Mouse (Mus musculus) CD4-positive helper T cell, adult 2 months (primary cell): Measurements from ENCODE around the gene Gm5426.
"Not testable (repeated sequence)": the region's sequence is repeated elsewhere in the genome, so short reads cannot be mapped to it uniquely, and the experiment has no call there.

Experiments
- DNase-seq: peaks from one replicate; pipeline ENCODE4 v3.0.0-alpha.2; 2012; ENCODE audit warnings: low read depth, missing footprints, low spot score

The Gm5426 gene

DNA sequence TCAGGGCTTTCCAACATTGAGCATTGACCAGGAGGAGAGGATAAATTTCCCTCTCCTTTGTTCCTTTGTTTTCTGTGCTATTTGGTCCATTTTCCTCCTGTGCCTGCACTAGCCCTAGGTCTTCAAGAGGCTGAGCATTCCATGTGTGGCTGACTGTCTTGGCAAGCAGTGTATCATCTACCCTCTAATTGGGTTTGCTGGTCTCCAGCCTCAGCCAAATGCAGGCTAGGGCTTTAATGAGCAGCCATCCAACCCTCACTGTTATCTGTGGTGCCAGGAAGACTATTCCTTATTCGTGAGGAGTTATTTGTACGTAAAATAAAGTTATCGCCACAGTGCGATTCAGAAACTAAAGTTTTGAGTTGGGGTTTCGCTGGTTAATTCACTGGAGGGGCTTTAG is 2.2 kb downstream of the Gm5426 start:
- DNase-seq: no peak

DNA sequence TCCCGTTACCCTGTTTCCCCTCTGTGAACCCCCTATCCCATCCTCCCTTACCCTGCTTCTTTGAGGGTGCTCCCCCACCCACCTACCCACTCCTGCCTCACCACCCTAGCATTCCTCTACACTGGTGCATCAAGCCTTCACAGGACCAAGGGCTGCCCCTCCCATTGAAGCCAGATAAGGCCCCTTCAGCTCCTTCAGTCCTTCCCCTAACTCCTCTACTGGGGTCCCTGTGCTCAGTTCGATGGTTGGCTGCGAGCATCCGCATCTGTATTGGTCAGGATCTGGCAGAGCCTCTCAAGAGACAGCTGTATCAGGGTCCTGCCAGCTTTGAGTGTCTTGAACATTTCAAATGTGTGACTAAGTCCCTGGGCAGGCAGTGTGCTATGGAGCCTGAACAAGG is 2.9 kb downstream of the Gm5426 start:
- DNase-seq: not testable (repeated sequence)

DNA sequence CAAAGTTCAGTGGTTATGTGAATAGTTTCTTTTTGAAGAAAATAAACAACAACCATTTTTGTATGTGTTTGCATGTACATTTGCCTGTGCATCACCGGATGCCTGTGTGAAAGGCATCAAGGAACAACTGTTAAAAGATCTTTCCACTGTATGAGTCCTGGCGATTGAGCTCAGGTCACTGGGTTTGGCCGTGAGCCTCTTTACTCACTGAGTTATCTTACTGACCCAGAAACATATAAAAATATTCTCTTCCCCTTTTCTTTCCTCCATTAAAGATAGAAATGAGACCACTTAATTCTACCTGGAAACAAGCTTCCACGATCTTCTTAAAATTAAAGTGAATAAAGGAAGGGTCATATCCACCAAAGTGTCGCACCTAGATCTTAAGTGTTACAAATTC is 10.2 kb downstream of the Gm5426 start:
- DNase-seq: no peak

DNA sequence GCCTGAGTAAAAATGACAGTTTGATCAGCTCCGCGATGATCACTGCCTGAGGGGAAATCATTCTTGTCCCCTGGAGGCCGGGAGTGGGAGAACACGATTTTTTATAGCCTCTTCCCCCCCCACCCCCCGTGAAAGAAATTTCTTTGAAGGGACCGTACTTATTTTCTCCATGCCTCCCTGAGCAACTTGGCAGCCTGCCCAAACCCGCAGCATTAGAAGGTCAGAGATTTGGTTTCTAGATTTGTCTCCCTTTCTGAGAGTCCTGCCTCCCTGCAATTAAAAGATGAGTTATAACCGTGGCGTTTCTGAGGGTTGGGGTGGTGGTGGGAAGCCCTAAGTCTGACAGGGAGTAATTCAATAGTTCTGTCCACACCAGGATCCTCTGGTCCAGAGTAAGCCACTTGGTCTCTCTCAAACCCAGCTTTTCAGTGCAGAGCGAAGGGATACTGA is 11.9 kb downstream of the Gm5426 start:
- no peak for DNase-seq

DNA sequence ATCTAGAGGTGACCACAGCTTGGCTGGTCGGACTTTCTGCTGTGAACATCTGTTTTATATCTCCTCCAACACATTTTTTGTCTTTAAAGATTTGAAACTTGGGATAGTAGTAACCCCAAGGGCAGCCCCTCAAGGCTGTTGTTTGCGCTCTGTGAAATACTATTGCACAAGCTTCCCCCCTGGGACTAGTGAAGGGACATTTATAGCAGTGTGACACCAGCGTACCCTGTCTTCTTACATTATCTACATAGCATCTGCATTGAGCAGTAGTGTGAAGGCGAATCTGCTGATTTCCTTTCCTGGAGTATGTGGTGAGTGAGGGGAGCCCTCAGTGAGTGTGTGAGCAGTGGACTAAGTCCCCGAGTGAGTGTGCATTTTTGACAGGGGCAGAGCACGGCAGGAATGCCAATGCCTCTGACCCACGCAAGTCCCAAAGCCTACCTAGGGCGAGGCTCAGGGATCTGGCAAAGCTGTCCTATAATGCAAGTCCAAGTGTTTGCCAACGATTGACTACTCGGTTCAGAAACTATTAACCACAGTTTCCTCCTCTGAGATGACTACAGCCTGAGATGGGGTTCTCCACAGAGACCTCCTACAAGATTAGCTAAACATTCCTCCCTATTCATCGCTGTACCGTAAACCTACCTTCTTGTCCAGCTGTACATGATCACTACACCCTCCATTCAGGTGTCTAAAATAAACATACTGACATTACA is 14.2 kb downstream of the Gm5426 start:
- no peak for DNase-seq

DNA sequence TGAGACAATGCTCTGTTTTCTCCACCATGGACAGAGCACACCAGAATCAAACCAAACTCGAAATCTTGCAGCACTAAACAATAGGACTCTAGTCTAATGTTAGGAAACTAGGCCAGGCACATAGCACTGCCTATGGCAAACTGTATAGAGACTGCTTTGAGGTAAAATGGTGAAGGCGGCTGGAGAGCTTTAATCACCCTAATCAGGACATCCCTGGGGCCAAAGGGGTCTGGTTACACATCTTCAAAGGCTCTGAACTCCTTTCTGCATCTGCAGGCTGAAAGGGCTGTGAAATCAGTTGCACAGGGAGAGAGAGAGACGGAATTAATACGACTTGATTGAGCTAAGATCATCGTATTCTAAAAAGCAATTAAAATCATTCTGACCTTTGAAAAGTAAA is 16.9 kb downstream of the Gm5426 start:
- DNase-seq: no peak

DNA sequence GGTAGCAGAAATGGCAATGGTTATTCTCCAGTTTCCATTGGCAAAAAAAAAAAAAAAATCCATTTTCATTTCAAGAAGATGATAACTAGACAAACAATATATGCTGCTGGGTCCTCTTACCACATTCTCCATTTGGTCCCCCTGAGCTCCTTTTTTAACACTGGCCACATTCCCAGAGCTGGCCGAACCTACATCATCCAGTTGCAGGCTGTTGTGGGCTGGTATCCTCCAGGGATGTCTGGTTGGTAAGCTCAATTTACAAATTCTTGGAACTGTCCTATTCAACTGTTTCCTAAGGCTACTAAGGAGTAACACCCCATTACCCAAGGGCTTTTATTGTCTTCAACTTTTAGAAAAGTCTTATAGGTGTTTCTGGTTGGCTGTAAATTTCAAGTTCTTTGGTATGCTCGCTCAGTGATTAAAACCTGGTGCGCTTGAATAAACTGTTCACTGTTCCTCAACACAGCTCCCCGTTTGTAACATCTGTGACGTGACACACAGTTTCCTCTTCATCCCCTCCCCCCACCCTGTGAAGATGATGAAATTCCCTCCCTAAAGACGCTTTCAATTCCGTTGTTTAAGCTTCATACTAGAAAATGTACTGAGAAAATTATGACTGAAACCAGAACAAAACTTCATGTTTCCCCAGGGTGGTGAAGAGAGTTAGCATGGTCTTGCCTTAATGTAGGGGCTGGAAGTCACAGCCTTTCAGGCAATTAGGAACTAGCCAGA is 26.7 kb downstream of the Gm5426 start:
- no peak for DNase-seq

DNA sequence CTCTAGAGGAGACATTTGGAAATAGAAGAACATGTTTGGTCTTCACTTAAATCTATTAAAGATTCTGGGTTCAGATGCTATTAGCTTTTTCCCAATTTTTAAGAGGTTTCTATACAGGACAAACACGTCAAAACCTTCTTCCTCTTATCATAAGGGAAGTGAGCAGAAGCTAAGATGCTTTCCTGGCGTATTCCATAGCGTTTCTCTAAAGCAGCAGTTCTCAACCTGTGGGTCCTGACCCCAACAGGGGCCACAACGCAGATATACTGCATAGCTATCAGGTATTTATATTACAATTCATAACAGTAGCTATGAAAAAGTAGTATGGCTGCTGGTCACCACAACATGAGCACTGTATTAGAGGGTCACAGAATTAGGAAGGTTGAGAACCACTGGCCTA is 27.4 kb downstream of the Gm5426 start:
- DNase-seq: no peak

DNA sequence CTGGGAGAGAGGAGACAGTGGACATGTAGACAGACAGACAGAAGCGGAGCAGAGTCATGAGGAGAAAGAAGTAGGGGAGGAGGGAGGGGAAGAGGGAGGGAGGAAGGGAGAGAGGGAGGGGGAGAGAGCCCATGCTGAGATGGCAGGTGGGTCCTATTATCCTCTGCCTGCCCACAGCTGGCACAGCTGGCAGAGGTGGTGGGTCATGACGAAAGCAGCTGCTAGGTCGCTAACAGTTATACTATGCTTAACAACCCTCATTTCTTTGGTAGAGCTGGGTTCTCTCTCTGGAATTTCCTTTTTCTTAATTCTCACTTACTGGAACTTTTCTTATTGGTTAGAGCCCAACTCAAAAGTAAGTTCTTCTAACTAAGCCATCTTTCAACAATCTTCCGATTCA is 28.9 kb downstream of the Gm5426 start:
- DNase-seq: no peak

DNA sequence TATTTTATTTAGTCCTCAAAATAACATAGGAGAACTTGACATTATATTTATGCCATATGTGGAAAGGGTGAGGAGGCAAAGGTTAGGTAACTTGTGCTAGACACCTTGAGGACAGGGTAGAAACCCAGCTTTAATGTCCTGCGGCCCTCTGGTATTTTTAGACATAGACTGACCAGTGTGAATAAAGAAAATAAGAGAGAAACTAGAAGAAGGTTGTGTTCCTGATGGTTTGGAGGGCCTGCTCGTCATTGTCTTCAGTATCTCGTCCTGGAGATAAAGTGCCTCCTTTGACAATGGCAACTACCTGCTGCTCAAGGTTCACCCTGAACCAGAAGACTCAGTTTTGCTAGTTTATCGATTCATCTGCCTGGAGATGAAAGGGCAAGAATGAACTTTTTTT is 32.6 kb downstream of the Gm5426 start:
- DNase-seq: no peak

DNA sequence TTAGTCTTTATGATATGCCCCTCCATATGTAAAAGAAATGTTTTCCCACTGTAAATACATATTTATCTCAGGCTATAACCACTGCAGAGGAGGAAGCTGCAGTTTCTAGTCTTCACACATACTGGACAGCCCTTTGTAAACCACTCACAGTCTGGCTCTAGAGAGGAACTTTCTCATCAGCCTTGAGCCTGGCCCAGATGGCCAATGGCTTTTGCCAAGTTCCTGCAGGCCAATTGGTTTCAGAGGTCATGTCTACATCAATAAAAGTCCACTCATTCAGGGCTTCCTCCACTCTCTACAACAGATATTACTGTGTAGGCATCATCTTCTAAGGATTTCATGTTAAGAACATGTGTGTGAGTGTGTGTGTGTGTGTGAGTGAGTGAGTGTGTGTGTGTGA is 35.1 kb downstream of the Gm5426 start:
- DNase-seq: no peak

DNA sequence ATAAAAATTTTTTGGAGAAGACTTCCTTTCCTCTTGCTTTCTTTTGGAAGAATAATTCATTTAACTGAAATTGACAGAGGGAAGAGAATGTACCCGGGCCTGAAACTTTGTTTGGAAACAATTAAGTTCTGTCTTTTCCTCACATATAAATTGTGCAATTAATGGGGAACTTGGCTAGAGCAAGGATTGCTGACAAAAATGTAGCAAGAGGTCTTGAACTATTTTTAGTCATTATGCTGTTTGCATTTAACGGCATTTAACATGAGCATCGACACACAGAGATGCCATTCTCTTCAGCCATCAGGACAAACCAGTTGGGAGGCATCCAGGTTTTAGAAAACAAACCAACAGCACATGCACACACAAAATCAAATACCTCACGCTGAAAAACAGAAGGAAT is 36.6 kb downstream of the Gm5426 start:
- no peak for DNase-seq

DNA sequence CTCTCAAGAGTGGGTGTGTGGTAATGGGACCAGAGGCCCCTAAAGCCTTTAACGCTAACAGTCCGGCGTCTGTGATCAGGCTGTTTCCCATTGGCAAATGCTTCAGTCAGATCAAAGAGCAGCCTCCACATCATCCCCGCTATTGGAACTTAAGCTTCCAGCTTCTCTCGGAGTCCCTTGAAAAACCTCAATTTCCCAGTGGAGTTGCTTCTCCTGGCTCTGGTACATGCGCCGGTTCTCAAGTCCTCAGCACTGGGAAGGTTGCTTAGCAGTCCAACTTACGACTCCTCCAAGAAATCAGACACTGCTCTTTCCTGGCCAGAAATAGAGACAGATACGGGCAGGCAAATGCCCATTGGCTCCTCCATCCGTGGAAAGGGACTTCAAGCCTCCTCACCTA is 37.4 kb downstream of the Gm5426 start:
- no peak for DNase-seq

DNA sequence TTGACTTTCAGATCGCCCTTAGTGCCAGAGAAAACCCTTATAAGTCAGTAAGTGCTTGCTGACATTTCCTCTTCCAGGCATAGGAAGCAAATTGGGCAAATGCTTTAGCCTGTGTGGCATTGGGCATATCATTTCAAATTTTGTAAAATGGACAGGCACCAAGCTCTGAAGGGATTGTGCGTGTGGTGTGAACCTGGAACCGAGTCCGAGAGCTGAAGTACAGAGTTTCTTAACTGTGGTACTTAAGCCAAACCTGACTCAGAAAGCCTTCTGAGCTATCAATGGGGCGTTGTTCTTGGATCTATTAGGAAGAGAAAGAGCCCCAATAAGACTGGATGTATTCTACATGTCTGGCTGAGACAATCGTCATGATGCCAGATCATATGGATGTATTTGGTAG is 40.5 kb downstream of the Gm5426 start:
- DNase-seq: no peak

DNA sequence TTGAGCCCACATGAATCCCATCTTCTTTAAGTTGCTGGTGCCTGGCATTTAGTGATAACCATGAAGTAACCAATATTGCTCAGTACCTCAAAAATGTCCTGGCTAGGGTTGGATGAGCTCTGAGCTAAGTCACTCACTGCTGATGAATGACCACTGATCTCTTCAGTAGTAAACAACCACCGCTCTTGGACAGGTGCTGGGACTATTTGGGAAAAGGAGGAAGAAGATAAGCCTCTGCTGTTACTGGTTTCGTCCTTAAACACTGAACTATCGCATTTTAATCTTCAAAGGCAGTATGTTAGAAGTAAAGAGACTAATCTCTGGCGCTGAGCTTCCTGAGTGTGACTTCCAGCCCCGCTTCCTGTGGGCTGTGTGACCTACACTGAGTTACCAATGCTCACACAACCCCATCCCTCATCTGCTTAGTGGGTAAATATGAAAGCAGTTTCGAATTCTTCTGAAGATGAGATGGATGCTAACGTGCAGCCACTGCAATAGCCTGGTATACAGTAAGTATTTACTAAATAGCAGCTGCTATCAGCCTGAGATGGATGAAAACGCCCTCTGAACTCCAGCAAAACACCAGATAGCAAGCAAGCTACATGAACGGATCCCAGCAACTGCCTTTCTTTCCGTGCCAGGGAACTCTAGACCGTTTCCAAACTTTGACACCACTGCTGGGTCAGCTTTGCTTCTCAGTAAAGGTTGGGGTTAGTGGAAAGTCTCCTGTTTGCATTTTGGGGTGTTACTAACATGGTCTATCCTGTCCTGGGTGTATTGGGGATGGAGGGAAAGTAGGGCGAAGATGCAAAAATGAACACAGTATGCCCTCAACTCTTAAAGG is 44.4 kb downstream of the Gm5426 start:
- DNase-seq: peak; percentile 77

DNA sequence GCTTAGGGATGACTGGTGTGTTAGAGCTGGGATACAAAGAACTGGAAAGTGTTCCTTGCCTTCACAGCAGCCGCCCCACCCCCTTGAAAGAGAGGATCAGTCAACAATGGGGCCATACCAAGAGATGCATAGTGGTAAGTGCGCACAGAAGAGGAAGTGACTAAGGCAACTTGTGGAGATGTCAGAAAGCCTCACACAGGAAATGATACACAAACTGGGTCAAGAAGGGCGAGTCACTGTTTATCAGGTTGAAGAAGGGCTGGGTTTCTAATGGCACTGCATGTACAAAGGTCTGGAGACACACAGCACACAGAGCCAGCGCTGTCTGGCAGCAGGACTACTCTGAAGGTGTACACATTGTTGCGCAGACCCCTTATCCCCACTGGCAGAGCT is 45.0 kb downstream of the Gm5426 start:
- peak; percentile 77 for DNase-seq

DNA sequence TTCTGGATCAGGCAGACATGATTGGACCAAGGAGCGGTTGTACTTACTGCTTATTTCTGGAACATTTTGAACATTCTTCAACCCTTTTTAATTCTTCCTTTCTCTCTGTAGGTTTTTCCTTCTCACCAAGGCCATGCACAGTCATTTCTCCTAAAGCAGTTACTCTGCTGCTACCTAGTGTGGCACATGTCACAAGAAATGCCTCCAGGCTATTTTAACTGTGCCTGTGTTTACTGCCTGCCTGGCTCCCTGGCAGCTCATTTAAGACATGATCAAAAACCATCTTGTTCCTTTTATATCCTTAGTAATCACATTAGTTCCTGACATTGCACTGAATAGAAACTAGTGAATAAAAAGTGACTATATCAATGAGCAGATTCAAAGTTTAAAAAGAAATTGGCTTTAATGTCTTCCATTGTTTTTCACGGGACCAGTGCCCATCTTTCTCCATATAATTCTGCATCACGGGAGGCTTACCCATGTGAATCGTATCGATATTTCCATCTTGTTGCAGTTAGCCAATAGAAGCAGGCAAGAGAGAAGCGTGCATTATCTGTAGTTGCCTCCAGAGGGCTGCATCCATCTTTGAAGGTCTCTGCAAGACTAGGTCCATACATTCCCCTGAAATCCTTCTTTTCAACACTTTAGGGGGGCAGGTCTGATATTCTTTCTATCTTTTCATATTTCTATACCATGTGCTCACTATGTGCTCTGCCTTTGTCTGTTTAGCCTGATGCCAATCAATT is 45.7 kb downstream of the Gm5426 start:
- peak; percentile 12 for DNase-seq

DNA sequence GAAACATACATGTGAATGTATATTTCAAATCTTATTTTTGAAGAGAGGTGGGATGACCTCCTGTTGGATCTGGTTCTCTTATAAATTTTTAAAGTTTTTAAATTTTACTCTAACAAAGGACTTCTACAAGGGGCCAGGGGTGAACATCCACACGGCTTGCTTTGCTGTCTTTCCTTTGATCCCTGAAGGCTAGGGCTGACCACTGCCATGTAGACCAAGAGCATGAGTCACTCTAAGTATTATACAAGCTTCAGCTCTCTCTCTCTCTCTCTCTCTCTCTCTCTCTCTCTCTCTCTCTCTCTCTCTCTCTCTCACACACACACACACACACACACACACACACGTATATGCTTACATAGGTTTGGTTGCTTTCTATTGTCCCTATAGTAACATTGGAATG is 48.6 kb downstream of the Gm5426 start:
- no peak for DNase-seq

DNA sequence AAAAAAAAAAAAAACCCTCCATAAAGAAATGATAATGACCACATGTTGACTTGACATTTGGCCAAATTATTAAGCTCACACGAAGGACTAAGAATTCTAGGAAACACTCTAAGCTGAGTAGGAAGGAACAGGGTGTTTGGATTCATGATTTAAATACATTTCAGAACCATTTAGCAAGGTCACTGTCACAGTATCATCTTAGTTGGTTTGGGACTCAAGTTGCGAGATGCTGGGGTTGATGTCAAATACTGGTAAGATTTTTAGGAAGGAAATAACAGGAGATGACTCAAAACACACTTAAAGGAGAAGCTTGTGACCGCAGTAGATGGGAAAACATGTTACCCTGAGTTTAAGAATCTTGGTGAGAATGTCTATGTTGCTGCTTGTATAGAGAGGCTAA is 49.2 kb downstream of the Gm5426 start:
- no peak for DNase-seq
